Mouse (Mus musculus): ENCODE results near the gene Iqca.

Gene Iqca

GRCm38 (mm10) chr1:90153099-90153744 lies at the start of gene Iqca:
Gene Iqca (minus strand): TSS chr1:90153401.
- peak; percentile 22 to 25 for DNase-seq

- no peak for DNase-seq
Measured at GRCm38 (mm10) chr1:90202207-90202978, 49.2 kb upstream of the Iqca start.

- DNase-seq = no peak
Measured at GRCm38 (mm10) chr1:90201655-90202054, 48.5 kb upstream of the Iqca start.

GRCm38 (mm10) chr1:90201246-90201645 lies 48.0 kb upstream of the Iqca start:
- DNase-seq = no peak

GRCm38 (mm10) chr1:90189046-90189445 lies 35.8 kb upstream of the Iqca start:
- no peak for DNase-seq

GRCm38 (mm10) chr1:90186874-90187273 lies 33.7 kb upstream of the Iqca start:
- DNase-seq = no peak

GRCm38 (mm10) chr1:90186173-90186572 lies 33.0 kb upstream of the Iqca start:
- no peak for DNase-seq

- DNase-seq = no peak
Measured at GRCm38 (mm10) chr1:90183602-90184001, 30.4 kb upstream of the Iqca start.

- DNase-seq = no peak
Measured at GRCm38 (mm10) chr1:90182521-90182920, 29.3 kb upstream of the Iqca start.

- DNase-seq = no peak
Measured at GRCm38 (mm10) chr1:90180966-90181699, 27.9 kb upstream of the Iqca start.

GRCm38 (mm10) chr1:90180479-90180878 lies 27.3 kb upstream of the Iqca start:
- no peak for DNase-seq

GRCm38 (mm10) chr1:90177978-90178377 lies 24.8 kb upstream of the Iqca start:
- DNase-seq = no peak

- DNase-seq = no peak
Measured at GRCm38 (mm10) chr1:90177565-90177964, 24.4 kb upstream of the Iqca start.

GRCm38 (mm10) chr1:90176223-90176622 lies 23.0 kb upstream of the Iqca start:
- DNase-seq = no peak

GRCm38 (mm10) chr1:90174338-90174737 lies 21.1 kb upstream of the Iqca start:
- DNase-seq = no peak

GRCm38 (mm10) chr1:90164319-90164718 lies 11.1 kb upstream of the Iqca start:
- DNase-seq = no peak

GRCm38 (mm10) chr1:90163161-90163560 lies 10.0 kb upstream of the Iqca start:
- DNase-seq = no peak

- no peak for DNase-seq
Measured at GRCm38 (mm10) chr1:90162379-90162857, 9.2 kb upstream of the Iqca start.

- DNase-seq = no peak
Measured at GRCm38 (mm10) chr1:90161623-90162022, 8.4 kb upstream of the Iqca start.

- no peak for DNase-seq
Measured at GRCm38 (mm10) chr1:90159927-90160326, 6.7 kb upstream of the Iqca start.

- no peak for DNase-seq
Measured at GRCm38 (mm10) chr1:90156589-90156988, 3.4 kb upstream of the Iqca start.

- no peak for DNase-seq
Measured at GRCm38 (mm10) chr1:90153787-90154186, 586 bp upstream of the Iqca start.

GRCm38 (mm10) chr1:90139729-90140128 lies 13.5 kb downstream of the Iqca start:
- DNase-seq = no peak

GRCm38 (mm10) chr1:90132402-90132801 lies 20.8 kb downstream of the Iqca start:
- no peak for DNase-seq
